Mouse (Mus musculus): ENCODE results near the gene Zkscan6. TPM values are rescaled to one million over a fixed set of nuclear protein-coding genes. Genes with fewer than 3 reads are reported as not detected.

Zkscan6 gene
- 6.0 TPM for polyA plus RNA-seq (2014; fragmentation: Illumina TruSeq; extraction: RNeasy Lipid Tissue Mini Kit (QIAGEN cat#74804))

DNA sequence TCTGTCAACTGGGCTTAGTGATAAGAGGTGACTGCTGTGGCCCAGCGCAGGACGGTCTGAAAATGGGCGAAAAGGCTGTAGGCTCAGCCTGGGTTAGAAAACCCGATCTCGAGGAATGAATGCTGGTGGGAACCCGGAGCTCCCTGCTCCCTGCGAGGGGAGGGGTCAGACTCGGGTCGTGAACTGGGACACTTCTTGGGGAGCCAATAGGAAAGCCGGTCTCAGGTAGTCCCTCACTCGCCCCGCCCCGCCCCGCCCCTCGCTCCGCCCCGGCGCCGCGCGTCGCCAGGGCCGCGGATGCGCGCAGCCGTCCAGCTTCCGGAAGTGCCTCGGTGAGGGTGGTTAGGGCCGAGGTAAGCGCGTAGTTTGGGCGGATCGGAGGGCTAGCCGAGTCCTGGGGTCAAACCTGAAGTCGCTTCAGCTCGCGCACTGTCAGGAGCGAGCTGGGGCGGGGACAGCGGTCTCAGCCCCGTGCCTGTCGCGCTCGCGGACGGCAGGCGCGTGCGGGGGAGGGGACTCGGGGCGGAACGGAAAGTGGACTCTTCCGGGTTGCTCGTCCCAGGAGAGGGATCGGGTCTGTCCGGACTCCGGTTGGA, at the start of gene Zkscan6:
Gene Zkscan6 (plus strand): TSS at position 267 of the 596 bp plus-strand sequence.

DNA sequence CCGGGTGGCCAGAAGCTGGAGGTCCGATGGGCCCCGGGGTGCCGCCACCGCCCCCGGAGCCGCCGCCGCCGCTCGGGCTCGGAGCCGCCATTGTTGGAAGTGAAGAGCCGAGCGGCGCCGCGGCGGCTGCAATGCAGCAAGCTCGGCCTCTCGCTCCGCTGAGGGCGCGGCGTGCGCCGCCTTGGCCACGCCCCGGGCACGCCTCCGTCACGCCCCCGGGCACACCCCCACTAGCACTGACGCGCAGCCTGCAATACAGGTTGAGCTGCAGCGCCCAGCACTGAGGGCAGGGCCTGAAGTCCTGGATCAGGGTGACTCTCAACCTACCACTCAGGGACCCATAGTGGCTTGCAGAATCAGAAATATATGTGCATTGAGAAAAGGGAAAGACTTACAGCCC, 18.8 kb upstream of the Zkscan6 start, which contains the start of gene Map2k4:
Gene Map2k4 (minus strand): TSS at position 144 of the 400 bp plus-strand sequence.

Other genes starting within 250 kb of the Zkscan6 start
- gene Map2k4, start 18.9 kb upstream of the Zkscan6 start, polyA plus RNA-seq (2014; fragmentation: Illumina TruSeq; extraction: RNeasy Lipid Tissue Mini Kit (QIAGEN cat#74804)), result 141 TPM